Mouse (Mus musculus): Measurements from ENCODE around the gene Gm48552. TPM values are rescaled to one million over a fixed set of nuclear protein-coding genes. Genes with fewer than 3 reads are reported as not detected.

Gm48552 gene
- polyA plus RNA-seq (2015; fragmentation: Nextera tagmentation; extraction: Ambion mirVana), result 0.31 TPM in 1 of 2 replicates, not detected in the other

DNA sequence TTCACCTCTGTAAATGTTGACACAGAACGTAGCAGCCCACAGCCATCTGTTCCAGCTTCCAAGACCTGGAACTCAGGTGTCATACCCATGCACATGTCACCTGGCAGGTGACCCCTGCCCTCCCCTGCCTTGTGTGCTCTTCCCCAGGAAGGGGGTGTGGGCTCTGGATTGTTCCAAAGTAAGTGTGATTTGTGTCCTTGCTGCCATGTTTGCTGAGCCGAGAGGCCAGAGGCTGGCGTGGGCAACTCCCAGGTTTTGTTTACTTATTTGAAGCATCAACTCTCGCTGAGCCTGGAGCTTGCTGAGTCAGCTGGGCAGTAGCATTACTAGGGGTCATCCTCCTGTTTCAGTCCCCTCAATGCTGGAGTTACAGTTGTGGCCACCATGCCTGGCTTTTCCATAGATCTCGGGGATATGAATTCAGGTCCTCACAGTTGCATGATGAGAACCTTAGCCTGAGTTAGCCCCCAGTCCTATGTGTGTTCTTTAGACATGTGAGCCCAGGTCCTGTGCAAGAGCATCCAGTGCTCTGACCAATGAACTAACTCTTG lies at the start of gene Gm48552:
TSS of gene Gm48552 (plus strand) at position 501 of the 551 bp plus-strand sequence.
- Histone ChIP-seq H3K27me3 (replicated peaks; ENCODE audit: control insufficient read depth, insufficient read depth, low read length) (no peaks in the 10 kb centered on the region), H3K4me3 (ENCODE audit: low read depth, low read length) (no peak within 1 kb of the TSS), H3K36me3 (ENCODE audit: control insufficient read depth, insufficient read depth) (peaks cover 34% of the 10 kb centered on the region), H3K4me1 (replicated peaks; ENCODE audit: control insufficient read depth, insufficient read depth, low read length) (peaks cover 3% of the 10 kb centered on the region; the same call in 1 of the 2 replicates), H3K9me3 (ENCODE audit: control insufficient read depth) (no peaks in the 10 kb centered on the region), H3K27ac (ENCODE audit: low read depth, low read length) (no peak within 1 kb of the TSS), H3K9ac (ENCODE audit: low read depth, low read length) (no peak within 1 kb of the TSS; the same call in 1 of the 2 replicates), H3K4me2 (replicated peaks; ENCODE audit: low read depth) (no peak within 1 kb of the TSS)
- no peak for TF ChIP-seq CTCF (IDR thresholded peaks at IDR 0.05; ENCODE audit: low read depth)
- ATAC-seq, result no peak
- 47% methylated on average over 5 of the region's 5 CpGs for WGBS

- ATAC-seq, result no peak
- 41% methylated on average over 17 of the region's 17 CpGs for WGBS
- peaks cover 14% of the 10 kb centered on the region for H3K27me3 ChIP-seq (replicated peaks; ENCODE audit: control insufficient read depth, insufficient read depth, low read length)
Measured at GRCm38 (mm10) chr10:81340551-81341332, 48.1 kb upstream of the Gm48552 start.

GRCm38 (mm10) chr10:81341333-81341949 lies 47.4 kb upstream of the Gm48552 start:
- WGBS, result 37% methylated on average over 16 of the region's 16 CpGs
- ATAC-seq, result no peak

More at GRCm38 (mm10) chr10:81340551-81341332, 48.1 kb upstream of the Gm48552 start:
- H3K9me3 ChIP-seq (ENCODE audit: control insufficient read depth), result no peaks in the 10 kb centered on the region
- no peak for TF ChIP-seq CTCF (IDR thresholded peaks at IDR 0.05; ENCODE audit: low read depth)
- H3K4me2 ChIP-seq (replicated peaks; ENCODE audit: low read depth), result no peak overlapping the region
- 0 out of 2 replicates have a peak, but pooled peaks cover 2% of the 10 kb centered on the region for H3K4me1 ChIP-seq (replicated peaks; ENCODE audit: control insufficient read depth, insufficient read depth, low read length)
- no peak overlapping the region for H3K27ac ChIP-seq (ENCODE audit: low read depth, low read length)
- H3K4me3 ChIP-seq (ENCODE audit: low read depth, low read length), result no peak overlapping the region
- no peak overlapping the region for H3K9ac ChIP-seq (ENCODE audit: low read depth, low read length)
- no peaks in the 10 kb centered on the region for H3K36me3 ChIP-seq (ENCODE audit: control insufficient read depth, insufficient read depth)

DNA sequence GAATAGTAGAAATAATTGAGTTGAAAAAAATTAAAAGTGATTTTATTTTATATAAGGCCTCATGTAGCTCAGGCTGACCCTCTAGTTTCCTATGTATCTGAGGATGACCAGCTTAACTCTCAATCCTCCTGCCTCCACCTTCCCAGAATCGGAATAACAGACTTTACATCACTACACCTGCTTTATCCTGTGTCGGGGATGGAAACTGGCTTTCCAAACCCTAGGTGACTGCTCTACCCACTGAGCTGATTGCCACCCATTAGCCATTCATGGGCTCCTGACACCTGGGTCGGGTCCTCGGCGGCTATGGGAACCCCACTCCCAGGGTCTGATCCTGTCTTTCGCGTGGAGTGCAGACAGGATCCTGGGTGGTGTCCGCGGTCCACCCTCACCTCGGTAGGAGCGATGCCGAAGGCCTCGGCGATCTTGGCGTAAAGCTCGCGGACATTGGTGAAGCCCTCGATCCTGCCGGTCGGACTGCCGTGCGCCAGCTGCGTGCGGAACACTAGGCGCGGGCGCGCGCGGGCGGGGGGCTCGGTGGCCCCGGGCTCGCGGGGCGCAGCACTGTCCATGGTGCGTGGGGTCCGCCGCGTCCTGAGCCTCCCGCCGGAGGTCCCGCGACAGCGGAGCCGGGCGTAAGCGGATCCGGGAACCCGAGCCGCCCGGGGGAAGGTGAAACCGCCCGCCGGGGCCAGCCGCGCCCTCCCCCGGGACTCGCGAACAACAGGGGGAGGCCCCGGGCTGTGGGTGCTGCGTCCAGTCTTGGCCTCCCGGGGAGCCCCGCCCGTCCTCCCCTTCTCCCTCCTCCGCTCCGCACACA lies 45.9 kb upstream of the Gm48552 start, which contains the start of gene Gipc3:
TSS of gene Gipc3 (minus strand) at position 581 of the 820 bp plus-strand sequence.
- Histone ChIP-seq H3K4me1 (replicated peaks; ENCODE audit: control insufficient read depth, insufficient read depth, low read length) (0 out of 2 replicates have a peak, but pooled peaks cover 2% of the 10 kb centered on the region), H3K4me2 (replicated peaks; ENCODE audit: low read depth) (peak within 1 kb of the TSS; percentile 94), H3K36me3 (ENCODE audit: control insufficient read depth, insufficient read depth) (peaks cover 5% of the 10 kb centered on the region; the same call in 1 of the 2 replicates), H3K27me3 (replicated peaks; ENCODE audit: control insufficient read depth, insufficient read depth, low read length) (peaks cover 14% of the 10 kb centered on the region), H3K27ac (ENCODE audit: low read depth, low read length) (no peak within 1 kb of the TSS), H3K9me3 (ENCODE audit: control insufficient read depth) (no peaks in the 10 kb centered on the region), H3K9ac (ENCODE audit: low read depth, low read length) (peak within 1 kb of the TSS; percentile 59), H3K4me3 (ENCODE audit: low read depth, low read length) (peak within 1 kb of the TSS; percentile 53)
- 0 out of 2 replicates have a peak, but pooled peaks have one; percentile 1 for TF ChIP-seq CTCF (IDR thresholded peaks at IDR 0.05; ENCODE audit: low read depth)
- no peak for ATAC-seq
- WGBS, result 5% methylated on average over 51 of the region's 67 CpGs

More at GRCm38 (mm10) chr10:81341333-81341949, 47.4 kb upstream of the Gm48552 start:
- H3K36me3 ChIP-seq (ENCODE audit: control insufficient read depth, insufficient read depth), result no peaks in the 10 kb centered on the region
- no peaks in the 10 kb centered on the region for H3K9me3 ChIP-seq (ENCODE audit: control insufficient read depth)
- TF ChIP-seq CTCF (IDR thresholded peaks at IDR 0.05; ENCODE audit: low read depth), result peak; percentile 89
- no peak overlapping the region for H3K9ac ChIP-seq (ENCODE audit: low read depth, low read length)
- H3K4me2 ChIP-seq (replicated peaks; ENCODE audit: low read depth), result no peak overlapping the region
- H3K4me3 ChIP-seq (ENCODE audit: low read depth, low read length), result no peak overlapping the region
- no peak overlapping the region for H3K27ac ChIP-seq (ENCODE audit: low read depth, low read length)
- H3K27me3 ChIP-seq (replicated peaks; ENCODE audit: control insufficient read depth, insufficient read depth, low read length), result peaks cover 14% of the 10 kb centered on the region
- 0 out of 2 replicates have a peak, but pooled peaks cover 2% of the 10 kb centered on the region for H3K4me1 ChIP-seq (replicated peaks; ENCODE audit: control insufficient read depth, insufficient read depth, low read length)

- no peak for ATAC-seq
- no peak overlapping the region for H3K27ac ChIP-seq (ENCODE audit: low read depth, low read length)
- TF ChIP-seq CTCF (IDR thresholded peaks at IDR 0.05; ENCODE audit: low read depth), result peak; percentile 64
- WGBS, result 46% methylated on average over 8 of the region's 8 CpGs
- 0 out of 2 replicates have a peak, but pooled peaks cover 2% of the 10 kb centered on the region for H3K4me1 ChIP-seq (replicated peaks; ENCODE audit: control insufficient read depth, insufficient read depth, low read length)
- no peak overlapping the region for H3K4me3 ChIP-seq (ENCODE audit: low read depth, low read length)
- H3K9ac ChIP-seq (ENCODE audit: low read depth, low read length), result no peak overlapping the region
- peaks cover 14% of the 10 kb centered on the region for H3K27me3 ChIP-seq (replicated peaks; ENCODE audit: control insufficient read depth, insufficient read depth, low read length)
- no peaks in the 10 kb centered on the region for H3K9me3 ChIP-seq (ENCODE audit: control insufficient read depth)
- no peak overlapping the region for H3K4me2 ChIP-seq (replicated peaks; ENCODE audit: low read depth)
- peaks cover 13% of the 10 kb centered on the region; the same call in 1 of the 2 replicates for H3K36me3 ChIP-seq (ENCODE audit: control insufficient read depth, insufficient read depth)
Measured at GRCm38 (mm10) chr10:81344421-81345161, 44.2 kb upstream of the Gm48552 start.

Data from intestine, postnatal 0 days (tissue).